Mouse (Mus musculus) intestine, embryonic 15.5 days (tissue): ENCODE data around the gene Hs3st4. TPM values are rescaled to one million over a fixed set of nuclear protein-coding genes. Genes with fewer than 3 reads are reported as not detected.

ENCODE experiments used
- ATAC-seq: fragments of 200-750 bp; cut with Nextera tagmentation; 2 replicates; pipeline ENCODE4 v1.8.0; 2017; ENCODE audit warnings: moderate TSS enrichment, moderate library complexity
- H3K27ac ChIP-seq: fragments of 300-500 bp; sonication (generic); 2 replicates; pipeline ENCODE4 v1.5.1; 2015; ENCODE audit warnings: mild to moderate bottlenecking, inconsistent platforms
- H3K27me3 ChIP-seq: fragments of 300-500 bp; sonication (generic); replicated peaks from 2 replicates; pipeline ENCODE4 v1.6.1; 2015; ENCODE audit warnings: inconsistent platforms
- H3K36me3 ChIP-seq: fragments of 300-500 bp; sonication (generic); 2 replicates; pipeline ENCODE4 v1.6.1; 2015; ENCODE audit warnings: inconsistent platforms
- H3K4me1 ChIP-seq: fragments of 300-500 bp; sonication (generic); replicated peaks from 2 replicates; pipeline ENCODE4 v1.6.1; 2015; ENCODE audit warnings: inconsistent platforms
- H3K4me2 ChIP-seq: fragments of 300-500 bp; sonication (generic); replicated peaks from 2 replicates; pipeline ENCODE4 v1.6.1; 2015; ENCODE audit warnings: mild to moderate bottlenecking, inconsistent platforms
- H3K4me3 ChIP-seq: fragments of 300-500 bp; sonication (generic); replicated peaks from 2 replicates; pipeline ENCODE4 v1.5.1; 2015; ENCODE audit warnings: inconsistent platforms
- H3K9ac ChIP-seq: fragments of 300-500 bp; sonication (generic); 2 replicates; pipeline ENCODE4 v1.6.1; 2015; ENCODE audit warnings: inconsistent platforms
- H3K9me3 ChIP-seq: fragments of 300-500 bp; sonication (generic); 2 replicates; pipeline ENCODE4 v1.6.1; 2016; ENCODE audit warnings: inconsistent platforms
- WGBS: fragments of 180-500 bp; shearing (Covaris S2); methylation state at CpG from one replicate; pipeline ENCODE4 v1.1.7; 2015; 5-methylcytosine and 5-hydroxymethylcytosine counted together
- polyA plus RNA-seq: library from polyadenylated mRNA; unstranded; fragments of >200 nt; fragmentation: Nextera tagmentation; extraction: Ambion mirVana; gene quantifications from 2 replicates; pipeline ENCODE4 v1.2.1, GENCODE M21; 2015

The Hs3st4 gene
- 0.10 and 0.13 TPM in 2 replicates for polyA plus RNA-seq

- H3K36me3 ChIP-seq, result no peaks in the 10 kb centered on the region
- H3K27ac ChIP-seq, result no peak within 1 kb of the TSS
- peak within 1 kb of the TSS; percentile 46 for H3K4me3 ChIP-seq
- no peaks in the 10 kb centered on the region for H3K9me3 ChIP-seq
- no peaks in the 10 kb centered on the region for H3K4me1 ChIP-seq
- H3K9ac ChIP-seq, result no peak within 1 kb of the TSS
- peak within 1 kb of the TSS; percentile 91 for H3K4me2 ChIP-seq
- 1% methylated on average over 42 of the region's 74 CpGs for WGBS
- ATAC-seq, result no peak
- H3K27me3 ChIP-seq, result peaks cover 78% of the 10 kb centered on the region
These were observed at the start of gene Hs3st4 for GRCm38 (mm10) chr7:123982461-123983038. Gene Hs3st4, plus strand, starts transcription at chr7:123982869.

DNA sequence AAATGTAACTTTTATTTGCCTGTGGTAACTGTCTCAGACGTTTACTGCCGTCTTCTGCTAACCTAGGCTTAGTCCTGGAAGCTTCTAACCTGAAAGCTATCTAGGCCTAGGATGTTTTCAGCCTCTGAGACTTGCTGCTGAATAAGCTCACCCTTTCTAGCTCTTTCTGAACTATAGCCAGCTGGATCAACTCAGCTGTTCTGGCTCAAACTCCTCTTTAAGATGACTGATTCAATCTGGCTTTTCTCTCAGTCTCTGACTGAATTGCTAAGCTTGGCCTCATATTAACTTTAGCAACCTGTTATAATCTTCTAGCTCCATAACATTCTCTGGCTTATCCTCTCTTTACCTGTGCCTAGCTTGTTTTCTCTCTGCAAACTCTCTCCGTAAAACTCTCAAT is 35.8 kb upstream of the Hs3st4 start:
- no peak for ATAC-seq
- Histone ChIP-seq H3K4me3 (no peak overlapping the region), H3K4me1 (no peaks in the 10 kb centered on the region), H3K27me3 (no peaks in the 10 kb centered on the region), H3K36me3 (no peaks in the 10 kb centered on the region), H3K27ac (no peak overlapping the region), H3K9ac (no peak overlapping the region), H3K4me2 (no peak overlapping the region), H3K9me3 (no peaks in the 10 kb centered on the region)
- 55% methylated on average over 3 of the region's 3 CpGs for WGBS

- no peak for ATAC-seq
- Histone ChIP-seq H3K4me3 (no peak overlapping the region), H3K4me2 (no peak overlapping the region), H3K36me3 (no peaks in the 10 kb centered on the region), H3K9me3 (no peaks in the 10 kb centered on the region), H3K27ac (no peak overlapping the region), H3K4me1 (no peaks in the 10 kb centered on the region), H3K9ac (no peak overlapping the region), H3K27me3 (no peaks in the 10 kb centered on the region)
- WGBS, result 79% methylated on average over 5 of the region's 5 CpGs
These were observed 19.6 kb upstream of the Hs3st4 start for GRCm38 (mm10) chr7:123963021-123963420.

- ATAC-seq, result no peak
- Histone ChIP-seq H3K9ac (no peak overlapping the region), H3K27me3 (no peaks in the 10 kb centered on the region), H3K4me1 (no peaks in the 10 kb centered on the region), H3K4me2 (no peak overlapping the region), H3K9me3 (no peaks in the 10 kb centered on the region), H3K4me3 (no peak overlapping the region), H3K36me3 (no peaks in the 10 kb centered on the region), H3K27ac (no peak overlapping the region)
- 50% methylated on average over 10 of the region's 10 CpGs for WGBS
These were observed 18.0 kb upstream of the Hs3st4 start for GRCm38 (mm10) chr7:123964559-123965142.

- H3K27ac ChIP-seq, result no peak overlapping the region
- no peak overlapping the region for H3K9ac ChIP-seq
- no peak for ATAC-seq
- no peaks in the 10 kb centered on the region for H3K27me3 ChIP-seq
- H3K4me3 ChIP-seq, result no peak overlapping the region
- no peak overlapping the region for H3K4me2 ChIP-seq
- no peaks in the 10 kb centered on the region for H3K36me3 ChIP-seq
- no peaks in the 10 kb centered on the region for H3K4me1 ChIP-seq
- WGBS, result 68% methylated on average over 7 of the region's 7 CpGs
- H3K9me3 ChIP-seq, result no peaks in the 10 kb centered on the region
These were observed 17.2 kb upstream of the Hs3st4 start for GRCm38 (mm10) chr7:123965515-123965914.

- Histone ChIP-seq H3K9ac (no peak overlapping the region), H3K27me3 (peaks cover 8% of the 10 kb centered on the region; the same call in 1 of the 2 replicates), H3K27ac (no peak overlapping the region), H3K4me1 (no peaks in the 10 kb centered on the region), H3K4me2 (no peak overlapping the region), H3K4me3 (no peak overlapping the region), H3K36me3 (no peaks in the 10 kb centered on the region), H3K9me3 (no peaks in the 10 kb centered on the region)
- ATAC-seq, result no peak
- WGBS, result 68% methylated on average over 7 of the region's 7 CpGs
These were observed 7.2 kb upstream of the Hs3st4 start for GRCm38 (mm10) chr7:123975441-123975840.

- H3K4me2 ChIP-seq, result no peak overlapping the region
- 35% methylated on average over 7 of the region's 7 CpGs for WGBS
- no peak overlapping the region for H3K4me3 ChIP-seq
- ATAC-seq, result no peak
- no peak overlapping the region for H3K27ac ChIP-seq
- no peaks in the 10 kb centered on the region for H3K4me1 ChIP-seq
- H3K9ac ChIP-seq, result no peak overlapping the region
- no peaks in the 10 kb centered on the region for H3K9me3 ChIP-seq
- no peaks in the 10 kb centered on the region for H3K36me3 ChIP-seq
- H3K27me3 ChIP-seq, result peaks cover 68% of the 10 kb centered on the region
These were observed 1.2 kb upstream of the Hs3st4 start for GRCm38 (mm10) chr7:123981435-123981834.

- ATAC-seq, result no peak
- H3K27me3 ChIP-seq, result peaks cover 73% of the 10 kb centered on the region
- 4% methylated on average over 5 of the region's 5 CpGs for WGBS
- peak overlapping the region; percentile 91 for H3K4me2 ChIP-seq
- H3K4me1 ChIP-seq, result no peaks in the 10 kb centered on the region
- H3K27ac ChIP-seq, result no peak overlapping the region
- no peak overlapping the region for H3K9ac ChIP-seq
- no peaks in the 10 kb centered on the region for H3K36me3 ChIP-seq
- H3K4me3 ChIP-seq, result peak overlapping the region; percentile 46
- H3K9me3 ChIP-seq, result no peaks in the 10 kb centered on the region
These were observed 659 bp upstream of the Hs3st4 start for GRCm38 (mm10) chr7:123982010-123982409.

DNA sequence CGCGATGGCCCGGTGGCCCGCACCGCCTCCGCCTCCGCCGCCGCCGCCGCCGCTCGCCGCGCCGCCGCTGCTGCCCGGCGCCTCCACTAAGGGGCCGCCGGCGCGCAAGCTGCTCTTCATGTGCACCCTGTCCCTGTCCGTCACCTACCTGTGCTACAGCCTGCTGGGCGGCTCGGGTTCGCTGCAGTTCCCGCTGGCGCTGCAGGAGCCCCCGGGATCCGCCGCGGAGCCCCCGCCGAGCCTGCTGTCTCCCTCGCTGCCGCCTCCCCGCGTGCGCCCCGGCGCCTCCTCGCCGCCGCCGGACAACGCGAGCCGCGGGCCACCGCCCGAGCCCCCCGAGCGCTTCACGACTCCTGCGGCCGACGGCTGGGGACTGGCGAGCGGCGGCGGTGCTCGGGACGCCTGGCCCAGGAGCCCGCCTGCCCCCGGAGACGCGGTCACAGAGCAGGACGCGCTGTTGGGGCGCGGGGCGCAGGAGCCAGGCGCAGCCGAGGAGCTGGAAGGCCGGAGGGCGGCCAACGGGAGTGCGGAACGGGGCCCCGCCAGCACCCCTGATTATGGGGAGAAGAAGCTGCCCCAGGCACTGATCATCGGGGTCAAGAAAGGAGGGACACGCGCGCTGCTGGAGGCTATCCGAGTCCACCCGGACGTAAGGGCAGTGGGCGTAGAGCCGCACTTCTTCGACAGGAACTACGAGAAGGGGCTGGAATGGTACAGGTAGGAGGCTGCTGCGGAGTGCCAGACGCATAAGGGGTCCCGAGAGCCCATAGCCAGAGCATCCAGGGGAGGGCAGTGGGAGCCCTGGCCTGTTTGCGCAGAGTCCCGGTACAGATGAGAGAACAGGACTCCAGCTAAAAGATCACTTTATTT is 743 bp downstream of the Hs3st4 start:
- Histone ChIP-seq H3K9me3 (no peaks in the 10 kb centered on the region), H3K27ac (no peak overlapping the region), H3K4me2 (peak overlapping the region; percentile 91), H3K27me3 (peaks cover 82% of the 10 kb centered on the region), H3K4me3 (peak overlapping the region; percentile 46), H3K9ac (no peak overlapping the region), H3K4me1 (no peaks in the 10 kb centered on the region), H3K36me3 (no peaks in the 10 kb centered on the region)
- WGBS, result under 1% methylated on average over 70 of the region's 97 CpGs
- ATAC-seq, result no peak

DNA sequence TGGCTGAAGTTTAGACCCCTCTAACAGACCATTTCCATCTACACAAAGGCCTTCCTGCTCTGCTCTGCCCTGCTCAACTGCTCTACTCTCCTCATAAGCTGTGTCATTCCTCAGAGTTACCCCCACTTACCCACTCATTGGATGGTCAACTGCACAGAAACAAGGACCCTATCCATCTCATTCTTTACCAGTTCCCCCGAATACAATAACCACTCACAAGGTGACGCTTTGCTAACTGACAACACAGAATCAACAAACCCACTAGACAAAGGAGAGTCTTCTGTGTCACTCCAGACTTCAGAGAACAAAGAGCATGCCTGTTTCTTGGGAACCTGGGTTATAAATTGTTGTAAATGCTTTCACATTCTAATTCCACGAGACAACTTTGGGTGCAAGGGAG is 9.5 kb downstream of the Hs3st4 start:
- Histone ChIP-seq H3K36me3 (no peaks in the 10 kb centered on the region), H3K4me1 (no peaks in the 10 kb centered on the region), H3K27me3 (peaks cover 7% of the 10 kb centered on the region), H3K9ac (no peak overlapping the region), H3K4me3 (no peak overlapping the region), H3K9me3 (no peaks in the 10 kb centered on the region), H3K27ac (no peak overlapping the region), H3K4me2 (no peak overlapping the region)
- WGBS, result 64% methylated on average over 3 of the region's 3 CpGs
- ATAC-seq, result no peak

DNA sequence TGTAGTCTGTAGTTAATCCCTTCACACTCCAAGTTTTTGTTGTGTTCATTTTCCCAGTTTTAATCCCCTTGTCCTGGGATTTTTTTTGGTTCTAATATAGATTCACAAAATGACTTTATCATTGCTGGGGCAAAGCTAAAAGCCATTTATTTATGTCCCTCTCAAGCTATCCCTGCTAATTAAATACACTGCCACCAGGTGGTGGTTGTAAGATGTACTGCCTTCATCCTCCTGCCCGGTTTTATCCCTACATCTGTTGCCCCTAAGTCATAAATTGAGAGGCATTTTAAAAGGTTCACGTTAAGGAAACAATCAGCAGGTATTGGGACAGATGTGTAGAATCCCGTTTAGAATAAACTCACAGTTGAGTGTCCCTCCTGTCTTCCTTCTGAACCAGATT is 14.6 kb downstream of the Hs3st4 start:
- 28% methylated on average over 3 of the region's 3 CpGs for WGBS
- no peaks in the 10 kb centered on the region for H3K27me3 ChIP-seq

GRCm38 (mm10) chr7:123998601-123999000 is 15.9 kb downstream of the Hs3st4 start:
- H3K27ac ChIP-seq, result no peak overlapping the region
- no peak for ATAC-seq
- H3K4me2 ChIP-seq, result no peak overlapping the region
- H3K9ac ChIP-seq, result no peak overlapping the region
- H3K27me3 ChIP-seq, result no peaks in the 10 kb centered on the region
- H3K4me1 ChIP-seq, result no peaks in the 10 kb centered on the region
- WGBS, result 45% methylated on average over 7 of the region's 7 CpGs
- no peak overlapping the region for H3K4me3 ChIP-seq
- H3K9me3 ChIP-seq, result no peaks in the 10 kb centered on the region
- no peaks in the 10 kb centered on the region for H3K36me3 ChIP-seq

More for the DNA sequence above, 14.6 kb downstream of the Hs3st4 start:
- no peaks in the 10 kb centered on the region for H3K9me3 ChIP-seq
- no peak overlapping the region for H3K27ac ChIP-seq
- H3K4me1 ChIP-seq, result no peaks in the 10 kb centered on the region
- H3K9ac ChIP-seq, result no peak overlapping the region
- no peak overlapping the region for H3K4me3 ChIP-seq
- H3K36me3 ChIP-seq, result no peaks in the 10 kb centered on the region
- ATAC-seq, result no peak
- no peak overlapping the region for H3K4me2 ChIP-seq
